Mouse (Mus musculus) liver, embryonic 14.5 days (tissue): Measurements from ENCODE around the gene Ccdc194. TPM values are rescaled to one million over a fixed set of nuclear protein-coding genes. Genes with fewer than 3 reads are reported as not detected.

Experiments used
- ATAC-seq: fragments of 200-750 bp; cut with Nextera tagmentation; 2 replicates; pipeline ENCODE4 v1.8.0; 2017; ENCODE audit warnings: moderate number of reproducible peaks, mild to moderate bottlenecking, moderate library complexity; ENCODE audit not compliant: insufficient read depth
- DNase-seq, 3 experiments: peaks; one replicate each; pipeline ENCODE4 v3.0.0-alpha.2; 2012 to 2013; ENCODE audit warnings: low read depth in 3 of 3, low spot score in 3 of 3
- H3K27ac ChIP-seq: fragments of 300-500 bp; sonication (generic); 2 replicates; pipeline ENCODE4 v1.5.1; 2014; ENCODE audit warnings: moderate library complexity, mild to moderate bottlenecking, control low read depth, inconsistent platforms
- H3K27me3 ChIP-seq: fragments of 300-500 bp; sonication (generic); 2 replicates; pipeline ENCODE4 v1.6.1; 2014; ENCODE audit warnings: mild to moderate bottlenecking, low read length, moderate library complexity; ENCODE audit not compliant: control insufficient read depth, insufficient read depth
- H3K36me3 ChIP-seq: fragments of 300-500 bp; sonication (generic); replicated peaks from 2 replicates; pipeline ENCODE4 v1.6.1; 2014; ENCODE audit warnings: low read depth; ENCODE audit not compliant: control insufficient read depth, insufficient read depth
- H3K4me1 ChIP-seq, 2 experiments: fragments of 200-500 bp in 1 of 2; fragments of 300-500 bp in 1 of 2; sonication (generic) in 1 of 2; replicated peaks; 2 replicates each; pipeline ENCODE4 v1.6.1; 2012 to 2014; ENCODE audit warnings: antibody characterized with exemption in 1 of 2, inconsistent platforms in 1 of 2, low read length in 1 of 2; ENCODE audit not compliant: control insufficient read depth in 2 of 2, insufficient read depth in 2 of 2
- H3K4me2 ChIP-seq: fragments of 300-500 bp; sonication (generic); 2 replicates; pipeline ENCODE4 v1.6.1; 2014; ENCODE audit warnings: low read depth, mild to moderate bottlenecking, control low read depth, moderate library complexity
- H3K4me3 ChIP-seq, 2 experiments: fragments of 200-500 bp in 1 of 2; fragments of 300-500 bp in 1 of 2; sonication (generic) in 1 of 2; 2 replicates each; pipeline ENCODE4 v1.5.1; 2012 to 2014; ENCODE audit warnings: low read depth in 2 of 2, low read length in 2 of 2, mild to moderate bottlenecking in 2 of 2, control low read depth in 1 of 2, inconsistent platforms in 1 of 2, moderate library complexity in 1 of 2; ENCODE audit not compliant: insufficient read depth in 1 of 2
- H3K9ac ChIP-seq: fragments of 300-500 bp; sonication (generic); replicated peaks from 2 replicates; pipeline ENCODE4 v1.6.1; 2014; ENCODE audit warnings: mild to moderate bottlenecking, control low read depth, moderate library complexity
- H3K9me3 ChIP-seq: fragments of 300-500 bp; sonication (generic); 2 replicates; pipeline ENCODE4 v1.6.1; 2016; ENCODE audit warnings: low read length, mixed read lengths; ENCODE audit not compliant: control insufficient read depth
- CTCF ChIP-seq: IDR thresholded peaks from 2 replicates; pipeline ENCODE4 v1.5.1; 2016; ENCODE audit warnings: antibody characterized with exemption, low read depth, control low read depth
- EP300 ChIP-seq: IDR thresholded peaks from 2 replicates; pipeline ENCODE4 v1.6.1; 2016; ENCODE audit warnings: antibody characterized with exemption, low read depth
- WGBS: fragments of 180-500 bp; shearing (Covaris S2); extraction: QIAGEN DNeasy Blood & Tissue Kit; methylation state at CpG from one replicate; pipeline ENCODE4 v1.1.7; 2014; ENCODE audit not compliant: insufficient replicate concordance; 5-methylcytosine and 5-hydroxymethylcytosine counted together
- polyA plus RNA-seq, 2 experiments: library from polyadenylated mRNA; depleted of rRNA in 1 of 2; stranded (reverse) in 1 of 2; unstranded in 1 of 2; fragments of >200 nt; fragmentation: Nextera tagmentation in 1 of 2; extraction: Ambion mirVana in 1 of 2; gene quantifications; 2 replicates each; pipeline versions ENCODE4 v1.2.1 to v1.2.3; 2012 to 2014

Ccdc194 gene
- polyA plus RNA-seq, 2 experiments, result 0.09 to 0.19 TPM

DNA sequence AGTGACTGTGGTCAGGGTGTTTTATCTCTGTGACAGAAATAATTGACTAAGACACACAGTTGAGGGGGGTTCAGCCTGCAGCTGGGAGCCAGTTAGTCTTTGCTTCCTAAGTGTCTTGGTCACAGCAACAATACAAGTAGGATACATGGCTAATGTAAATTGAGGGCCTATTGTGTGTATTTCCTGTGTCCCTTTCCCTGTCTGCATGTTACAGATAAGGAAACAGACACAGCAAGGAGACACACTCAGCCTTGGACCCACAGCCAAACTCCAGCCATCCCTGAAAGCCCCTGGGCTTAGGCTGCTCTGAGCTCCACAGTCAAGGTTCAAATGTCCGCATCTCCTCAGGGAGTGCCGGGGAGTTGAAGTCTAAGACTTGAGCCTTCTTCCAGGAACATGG is 29.1 kb upstream of the Ccdc194 start:
- Histone ChIP-seq H3K4me2 (no peak overlapping the region), H3K27me3 (peaks cover 10% of the 10 kb centered on the region), H3K4me1 (peaks cover 9 to 20% of the 10 kb centered on the region in 2 experiments), H3K9ac (no peak overlapping the region), H3K36me3 (no peaks in the 10 kb centered on the region), H3K9me3 (no peaks in the 10 kb centered on the region), H3K4me3 (no peak overlapping the region), H3K27ac (no peak overlapping the region)
- no peak for DNase-seq
- WGBS, result 78% methylated on average over 2 of the region's 2 CpGs
- TF ChIP-seq CTCF (no peak), EP300 (no peak)
- no peak for ATAC-seq

GRCm38 (mm10) chr8:71554001-71554400 is 28.5 kb upstream of the Ccdc194 start:
- ATAC-seq (no peak), DNase-seq (no peak)
- no peak overlapping the region for H3K27ac ChIP-seq
- H3K4me1 ChIP-seq, result peaks cover 7 to 14% of the 10 kb centered on the region in 2 experiments
- H3K9me3 ChIP-seq, result no peaks in the 10 kb centered on the region
- H3K9ac ChIP-seq, result no peak overlapping the region
- no peak overlapping the region for H3K4me2 ChIP-seq
- H3K36me3 ChIP-seq, result no peaks in the 10 kb centered on the region
- no peak overlapping the region for H3K4me3 ChIP-seq
- no peak for TF ChIP-seq EP300
- TF ChIP-seq CTCF, result no peak
- WGBS, result 49% methylated on average over 6 of the region's 6 CpGs
- peaks cover 10% of the 10 kb centered on the region for H3K27me3 ChIP-seq

DNA sequence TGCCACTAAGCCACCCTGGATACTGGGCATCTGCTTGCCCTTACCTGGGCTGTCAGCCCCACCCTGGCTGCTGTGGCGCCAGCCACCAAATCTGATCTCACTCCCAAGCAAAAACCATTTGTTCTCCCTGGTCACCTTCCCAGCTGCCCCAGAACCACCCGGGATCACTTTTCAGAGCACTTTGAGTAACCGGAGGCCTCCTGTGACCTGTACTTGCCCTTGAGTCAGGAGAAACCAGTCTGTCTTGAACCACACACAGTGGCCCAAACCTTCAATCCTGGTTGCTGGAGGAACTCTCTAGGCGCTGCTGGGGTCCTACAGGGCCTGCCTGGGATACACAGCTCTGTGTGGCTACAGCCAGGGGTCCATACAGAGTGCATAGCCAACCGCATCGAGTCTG is 27.3 kb upstream of the Ccdc194 start:
- no peak for TF ChIP-seq CTCF
- 57% methylated on average over 6 of the region's 6 CpGs for WGBS
- DNase-seq (no peak), ATAC-seq (no peak)
- H3K9me3 ChIP-seq, result no peaks in the 10 kb centered on the region
- peaks cover 0 to 14% of the 10 kb centered on the region in 2 experiments; a peak in 3 of 4 replicates for H3K4me1 ChIP-seq
- no peak overlapping the region for H3K9ac ChIP-seq
- no peaks in the 10 kb centered on the region; the same call in 1 of the 2 replicates for H3K27me3 ChIP-seq
- no peaks in the 10 kb centered on the region for H3K36me3 ChIP-seq
- no peak overlapping the region for H3K27ac ChIP-seq
- H3K4me3 ChIP-seq, result no peak overlapping the region
- no peak overlapping the region for H3K4me2 ChIP-seq

GRCm38 (mm10) chr8:71550754-71551153 is 25.2 kb upstream of the Ccdc194 start:
- H3K4me2 ChIP-seq, result no peak overlapping the region
- H3K9me3 ChIP-seq, result no peaks in the 10 kb centered on the region
- no peaks in the 10 kb centered on the region; the same call in 1 of the 2 replicates for H3K36me3 ChIP-seq
- H3K27me3 ChIP-seq, result no peaks in the 10 kb centered on the region
- H3K9ac ChIP-seq, result no peak overlapping the region
- 66% methylated on average over 7 of the region's 7 CpGs for WGBS
- H3K27ac ChIP-seq, result no peak overlapping the region
- TF ChIP-seq CTCF (no peak), EP300 (no peak)
- H3K4me1 ChIP-seq, result peaks cover 0 to 14% of the 10 kb centered on the region in 2 experiments; a peak in 3 of 4 replicates
- no peak overlapping the region for H3K4me3 ChIP-seq
- DNase-seq, result no peak
- no peak for ATAC-seq

- H3K9ac ChIP-seq, result no peak overlapping the region
- ATAC-seq, result no peak
- H3K27ac ChIP-seq, result no peak overlapping the region
- no peak for DNase-seq
- H3K27me3 ChIP-seq, result no peaks in the 10 kb centered on the region
- no peak overlapping the region for H3K4me3 ChIP-seq
- WGBS, result 71% methylated on average over 7 of the region's 7 CpGs
- H3K9me3 ChIP-seq, result no peaks in the 10 kb centered on the region
- H3K4me2 ChIP-seq, result no peak overlapping the region
- H3K4me1 ChIP-seq, result peaks cover 3 to 6% of the 10 kb centered on the region in 2 experiments; a peak in 1 of 4 replicates
- no peak for TF ChIP-seq EP300
- no peak for TF ChIP-seq CTCF
- no peaks in the 10 kb centered on the region; the same call in 1 of the 2 replicates for H3K36me3 ChIP-seq
These were observed 22.1 kb upstream of the Ccdc194 start for GRCm38 (mm10) chr8:71547590-71547989.
